In genomic region chr5:112342463-112343204, GRCm38 (mm10) we compare ENCODE assay signal across 8 mouse cellular contexts. TPM values are rescaled to one million over a fixed set of nuclear protein-coding genes. Genes with fewer than 3 reads are reported as not detected.
DNase-seq lines count a peak whose midpoint lies in the region; ATAC-seq and TF ChIP-seq lines count a peak whose summit lies in the region.

Srrd (minus strand) TSS chr5:112343040.
Hps4 (plus strand) TSS chr5:112343083.

- H3K9me3 ChIP-seq in heart, embryonic 10.5 days, result no peaks in the 10 kb centered on the region
- H3K9me3 ChIP-seq in kidney, embryonic 15.5 days (replicated peaks), result no peaks in the 10 kb centered on the region

- peak within 1 kb of the TSS; percentile 81 for H3K4me2 ChIP-seq in kidney, embryonic 15.5 days

- TF ChIP-seq CTCF in bone marrow macrophage, adult 2 months (IDR thresholded peaks at IDR 0.05; ENCODE audit: low read depth, low read length), result no peak
- TF ChIP-seq CTCF in embryonic fibroblast, embryonic 13.5 days (IDR thresholded peaks at IDR 0.05; ENCODE audit: borderline replicate concordance, insufficient read depth, low read length), result no peak

- 2% methylated on average over 64 of the region's 64 CpGs for WGBS in heart, embryonic 10.5 days
- 2% methylated on average over 63 of the region's 64 CpGs for WGBS in kidney, embryonic 15.5 days

- H3K27ac ChIP-seq in bone marrow macrophage, adult 2 months (ENCODE audit: insufficient read depth, low read depth, low read length), result peak within 1 kb of the TSS; percentile 84
- H3K27ac ChIP-seq in embryonic fibroblast, embryonic 13.5 days (ENCODE audit: insufficient read depth, low read length), result no peak within 1 kb of the TSS
- peak within 1 kb of the TSS; percentile 96 for H3K27ac ChIP-seq in heart, embryonic 10.5 days
- H3K27ac ChIP-seq in kidney, embryonic 15.5 days, result peak within 1 kb of the TSS; percentile 56; the same call in 1 of the 2 replicates

- peak within 1 kb of the TSS; percentile 83 for H3K4me3 ChIP-seq in bone marrow macrophage, adult 2 months (ENCODE audit: insufficient read depth, low read length)
- H3K4me3 ChIP-seq in embryonic fibroblast, embryonic 13.5 days (ENCODE audit: insufficient read depth, low read length), result peak within 1 kb of the TSS; percentile 98
- peak within 1 kb of the TSS; percentile 97 for H3K4me3 ChIP-seq in heart, embryonic 10.5 days
- H3K4me3 ChIP-seq in kidney, embryonic 15.5 days (replicated peaks), result peak within 1 kb of the TSS; percentile 73

- H3K9ac ChIP-seq in kidney, embryonic 15.5 days, result peak within 1 kb of the TSS; percentile 75

- no peaks in the 10 kb centered on the region for H3K27me3 ChIP-seq in heart, embryonic 10.5 days (ENCODE audit: insufficient read depth, poor library complexity, severe bottlenecking)
- no peaks in the 10 kb centered on the region for H3K27me3 ChIP-seq in kidney, embryonic 15.5 days

- peaks cover 40% of the 10 kb centered on the region for H3K36me3 ChIP-seq in heart, embryonic 10.5 days
- H3K36me3 ChIP-seq in kidney, embryonic 15.5 days, result peaks cover 54% of the 10 kb centered on the region

- peak; percentile 73 for DNase-seq in 416B (ENCODE audit: low read depth)
- peak; percentile 87 for DNase-seq in heart, embryonic 10.5 days (ENCODE audit: low spot score)
- peak; percentile 86 for DNase-seq in liver
- peak; percentile 64 to 91 for DNase-seq in monocyte, adult 2 months (ENCODE audit: low read depth in 1 of 2, low spot score in 2 of 2)
- DNase-seq in spleen, postnatal 14 days (ENCODE audit: low spot score in 2 of 2), result peak; percentile 70 to 85

- peak; percentile 76 for ATAC-seq in kidney, embryonic 15.5 days (replicated peaks; ENCODE audit: low FRiP score)

- no peak for TF ChIP-seq POLR2A in bone marrow macrophage, adult 2 months (IDR thresholded peaks at IDR 0.05; ENCODE audit: borderline replicate concordance, low read depth, low read length)
- TF ChIP-seq POLR2A in embryonic fibroblast, embryonic 13.5 days (IDR thresholded peaks at IDR 0.05; ENCODE audit: low read depth, low read length), result peak; percentile 59

- H3K4me1 ChIP-seq in bone marrow macrophage, adult 2 months (ENCODE audit: control insufficient read depth, insufficient read depth, low read length), result peaks cover 31% of the 10 kb centered on the region
- H3K4me1 ChIP-seq in embryonic fibroblast, embryonic 13.5 days (ENCODE audit: control insufficient read depth, insufficient read depth, low read length), result no peaks in the 10 kb centered on the region
- H3K4me1 ChIP-seq in heart, embryonic 10.5 days, result peaks cover 28% of the 10 kb centered on the region
- H3K4me1 ChIP-seq in kidney, embryonic 15.5 days, result peaks cover 32% of the 10 kb centered on the region

RNA-seq across cellular contexts. Expression of gene Srrd, which starts in this region (rescaled TPM):
- polyA plus RNA-seq in bone marrow macrophage, adult 2 months (2012; ENCODE audit: insufficient read depth, insufficient read length, missing spikeins), result 32.3 and 37.4 TPM in 2 replicates
- polyA plus RNA-seq in embryonic fibroblast, embryonic 13.5 days (2011; ENCODE audit: insufficient read length, low read depth, missing spikeins), result 19.2 and 24.2 TPM in 2 replicates
- polyA plus RNA-seq in heart, embryonic 10.5 days (2016; fragmentation: Nextera tagmentation; extraction: Ambion mirVana), result 26.7 and 40.5 TPM in 2 replicates
- 38.5 and 44.8 TPM in 2 replicates for polyA plus RNA-seq in kidney, embryonic 15.5 days (2015; fragmentation: Nextera tagmentation; extraction: Ambion mirVana)

RNA-seq across cellular contexts. Expression of gene Hps4, which starts in this region (rescaled TPM):
- polyA plus RNA-seq in bone marrow macrophage, adult 2 months (2012; ENCODE audit: insufficient read depth, insufficient read length, missing spikeins), result 22.7 and 24.3 TPM in 2 replicates
- 19.9 and 24.3 TPM in 2 replicates for polyA plus RNA-seq in embryonic fibroblast, embryonic 13.5 days (2011; ENCODE audit: insufficient read length, low read depth, missing spikeins)
- polyA plus RNA-seq in heart, embryonic 10.5 days (2016; fragmentation: Nextera tagmentation; extraction: Ambion mirVana), result 15.4 and 21.4 TPM in 2 replicates
- 33.4 and 39.1 TPM in 2 replicates for polyA plus RNA-seq in kidney, embryonic 15.5 days (2015; fragmentation: Nextera tagmentation; extraction: Ambion mirVana)
